Comparison of ENCODE assay signal across 23 mouse cellular contexts in genomic region chr19:55184442-55184841, GRCm38 (mm10). TPM values are rescaled to one million over a fixed set of nuclear protein-coding genes. Genes with fewer than 3 reads are reported as not detected.
A peak's percentile ranks its signal among the peaks of the same experiment; 100 is the strongest.
DNase-seq lines count a peak whose midpoint lies in the region; ATAC-seq and TF ChIP-seq lines count a peak whose summit lies in the region.
"Had no signal": no experiment of that assay in that cellular context is flagged by ENCODE, and none has a peak within 500 bp of the region (broad histone marks: within the 10 kb centered on the region; RNA-seq: fewer than 3 reads in every experiment).

No protein-coding gene starts in this region.

- no peaks in the 10 kb centered on the region for H3K27me3 ChIP-seq in lung, postnatal 0 days (replicated peaks; ENCODE audit: insufficient read depth, low read length)
- no peaks in the 10 kb centered on the region for H3K27me3 ChIP-seq in midbrain, embryonic 14.5 days (ENCODE audit: control insufficient read depth, insufficient read depth, low read length)
- H3K27me3 ChIP-seq in kidney, embryonic 16.5 days (ENCODE audit: insufficient read depth, low read length) = no peaks in the 10 kb centered on the region
- H3K27me3 ChIP-seq: forebrain, embryonic 13.5 days; neural tube, embryonic 13.5 days had no signal

- H3K4me2 ChIP-seq in lung, postnatal 0 days (replicated peaks; ENCODE audit: low read depth, low read length) = no peak overlapping the region
- H3K4me2 ChIP-seq in midbrain, embryonic 14.5 days (ENCODE audit: low read length) = no peak overlapping the region
- H3K4me2 ChIP-seq in kidney, embryonic 16.5 days (replicated peaks; ENCODE audit: low read depth, low read length) = no peak overlapping the region
- H3K4me2 ChIP-seq: forebrain, embryonic 13.5 days; neural tube, embryonic 13.5 days had no signal

- 53% methylated on average over 7 of the region's 7 CpGs for WGBS in lung, postnatal 0 days
- 61% methylated on average over 7 of the region's 7 CpGs for WGBS in midbrain, embryonic 14.5 days
- WGBS in kidney, embryonic 16.5 days = 57% methylated on average over 7 of the region's 7 CpGs

- intact Hi-C loops in gastrocnemius, adult 2 months (cut with DNase I) = no loop called here

- H3K9me3 ChIP-seq in lung, postnatal 0 days (ENCODE audit: low read length) = no peaks in the 10 kb centered on the region
- H3K9me3 ChIP-seq in midbrain, embryonic 14.5 days (ENCODE audit: control insufficient read depth, low read length) = no peaks in the 10 kb centered on the region
- no peaks in the 10 kb centered on the region for H3K9me3 ChIP-seq in kidney, embryonic 16.5 days (ENCODE audit: low read length)
- H3K9me3 ChIP-seq: forebrain, embryonic 13.5 days; neural tube, embryonic 13.5 days had no signal

- 0 out of 2 replicates have a peak, but pooled peaks cover 4% of the 10 kb centered on the region for H3K4me1 ChIP-seq in lung, postnatal 0 days (ENCODE audit: insufficient read depth, low read depth, low read length)
- H3K4me1 ChIP-seq in midbrain, embryonic 14.5 days (ENCODE audit: control insufficient read depth, insufficient read depth, low read length) = peaks cover 10% of the 10 kb centered on the region; the same call in 1 of the 2 replicates
- H3K4me1 ChIP-seq in kidney, embryonic 16.5 days (ENCODE audit: insufficient read depth, low read length) = no peaks in the 10 kb centered on the region

- H3K9ac ChIP-seq in lung, postnatal 0 days (replicated peaks; ENCODE audit: low read depth) = no peak overlapping the region
- H3K9ac ChIP-seq in midbrain, embryonic 14.5 days (replicated peaks; ENCODE audit: low read length) = no peak overlapping the region
- H3K9ac ChIP-seq in kidney, embryonic 16.5 days (replicated peaks; ENCODE audit: low read length) = no peak overlapping the region
- H3K9ac ChIP-seq: forebrain, embryonic 13.5 days; liver, embryonic 14.5 days; neural tube, embryonic 13.5 days had no signal

- no peaks in the 10 kb centered on the region for H3K36me3 ChIP-seq in lung, postnatal 0 days (ENCODE audit: insufficient read depth, low read length)
- no peaks in the 10 kb centered on the region for H3K36me3 ChIP-seq in midbrain, embryonic 14.5 days (ENCODE audit: control insufficient read depth, insufficient read depth, low read length)
- no peaks in the 10 kb centered on the region for H3K36me3 ChIP-seq in kidney, embryonic 16.5 days (ENCODE audit: insufficient read depth, low read length)
- H3K36me3 ChIP-seq: neural tube, embryonic 13.5 days had no signal

- peak; percentile 43 for ATAC-seq in lung, postnatal 0 days
- no peak for ATAC-seq in midbrain, embryonic 14.5 days (ENCODE audit: low FRiP score, low TSS enrichment)
- no peak for ATAC-seq in kidney, embryonic 16.5 days (ENCODE audit: low FRiP score, low TSS enrichment)
- ATAC-seq: forebrain, embryonic 13.5 days; intestine, embryonic 16.5 days had no signal

- peak overlapping the region; percentile 67 for H3K27ac ChIP-seq in gastrocnemius, adult 2 months
- no peak overlapping the region for H3K27ac ChIP-seq in lung, postnatal 0 days (ENCODE audit: low read length)
- no peak overlapping the region for H3K27ac ChIP-seq in midbrain, embryonic 14.5 days (replicated peaks; ENCODE audit: low read depth, low read length)
- no peak overlapping the region for H3K27ac ChIP-seq in kidney, embryonic 16.5 days (ENCODE audit: low read length)
- H3K27ac ChIP-seq: forebrain, embryonic 13.5 days; liver, embryonic 14.5 days had no signal

- DNase-seq in gastrocnemius, adult 2 months = no peak
- DNase-seq in gastrocnemius, postnatal 10 days = no peak
- peak; percentile 54 for DNase-seq in lung, postnatal 0 days (ENCODE audit: low spot score)
- no peak for DNase-seq in lung, postnatal 4 days
- peak; percentile 55 for DNase-seq in brain, embryonic 14.5 days (ENCODE audit: low read depth)
- DNase-seq in midbrain, embryonic 14.5 days = peak; percentile 21
- DNase-seq in spleen, postnatal 36 days (ENCODE audit: low spot score in 2 of 2) = no peak
- DNase-seq: adrenal gland, postnatal 25 days; kidney, postnatal 36 days; thymus, adult 18-20 months had no signal

- no peak for TF ChIP-seq CTCF in gastrocnemius, adult 2 months (IDR thresholded peaks at IDR 0.05)
- TF ChIP-seq CTCF in lung, postnatal 0 days (IDR thresholded peaks at IDR 0.05) = no peak
- TF ChIP-seq CTCF in brain, embryonic 14.5 days (IDR thresholded peaks at IDR 0.05; ENCODE audit: borderline replicate concordance, extremely low read depth, insufficient read depth, insufficient read length) = no peak

- no peak overlapping the region for H3K4me3 ChIP-seq in gastrocnemius, adult 2 months
- no peak overlapping the region for H3K4me3 ChIP-seq in lung, postnatal 0 days (ENCODE audit: low read depth, low read length)
- H3K4me3 ChIP-seq in midbrain, embryonic 14.5 days (replicated peaks; ENCODE audit: low read depth, low read length) = no peak overlapping the region
- no peak overlapping the region for H3K4me3 ChIP-seq in kidney, embryonic 16.5 days (ENCODE audit: low read length)
- H3K4me3 ChIP-seq: forebrain, embryonic 13.5 days; neural tube, embryonic 13.5 days had no signal

- no peak for TF ChIP-seq POLR2A in brain, embryonic 14.5 days (IDR thresholded peaks at IDR 0.05; ENCODE audit: borderline replicate concordance, extremely low read depth, insufficient read depth, insufficient read length, poor library complexity, severe bottlenecking)

- no peak for TF ChIP-seq EP300 in lung, postnatal 0 days (IDR thresholded peaks at IDR 0.05)

RNA-seq across cellular contexts. Expression of gene Tectb, which starts 3.9 kb away (rescaled TPM):
- not detected for total RNA-seq in gastrocnemius, adult 2 months (2021)
- total RNA-seq in gastrocnemius, postnatal 10 days (2021) = 1 to 10 TPM in 1 of 2 experiments, under 1 TPM in 1; 0.79 to 1.3 TPM
- polyA plus RNA-seq in lung, postnatal 0 days (2015; fragmentation: Nextera tagmentation; extraction: Ambion mirVana) = 0.21 and 0.27 TPM in 2 replicates
- 0.13 and 0.18 TPM in 2 replicates for polyA plus RNA-seq in brain, embryonic 14.5 days (2012; rRNA removed)
- 0.65 and 0.68 TPM in 2 replicates for polyA plus RNA-seq in midbrain, embryonic 14.5 days (2014; fragmentation: Nextera tagmentation; extraction: Ambion mirVana)
- not detected in 2 replicates for polyA plus RNA-seq in kidney, embryonic 16.5 days (2015; fragmentation: Nextera tagmentation; extraction: Ambion mirVana)
- total RNA-seq: ES-E14; granulocyte monocyte progenitor cell, adult 5-6 weeks; left cerebral cortex, adult 18-20 months; megakaryocyte-erythroid progenitor cell, adult 5-6 weeks had no signal
- polyA plus RNA-seq: C2C12; cortical plate, adult 2 months; limb, embryonic 11.5 days had no signal

RNA-seq across cellular contexts. Expression of gene Gucy2g, which starts 56.6 kb away (rescaled TPM):
- total RNA-seq in gastrocnemius, adult 2 months (2021) = under 1 TPM; 0.15 to 0.39 TPM
- total RNA-seq in gastrocnemius, postnatal 10 days (2021) = under 1 TPM; 0.11 to 0.16 TPM
- polyA plus RNA-seq in lung, postnatal 0 days (2015; fragmentation: Nextera tagmentation; extraction: Ambion mirVana) = 0.05 and 0.18 TPM in 2 replicates
- 0.03 and 0.05 TPM in 2 replicates for polyA plus RNA-seq in brain, embryonic 14.5 days (2012; rRNA removed)
- 0.07 and 0.18 TPM in 2 replicates for polyA plus RNA-seq in midbrain, embryonic 14.5 days (2014; fragmentation: Nextera tagmentation; extraction: Ambion mirVana)
- 0.05 and 0.10 TPM in 2 replicates for polyA plus RNA-seq in kidney, embryonic 16.5 days (2015; fragmentation: Nextera tagmentation; extraction: Ambion mirVana)
- total RNA-seq: adrenal gland, postnatal 25 days; granulocyte monocyte progenitor cell, adult 5-6 weeks; megakaryocyte-erythroid progenitor cell, adult 5-6 weeks had no signal
- polyA plus RNA-seq: forebrain, embryonic 13.5 days; heart, postnatal 0 days; limb, embryonic 11.5 days; neural tube, embryonic 13.5 days had no signal

RNA-seq across cellular contexts. Expression of gene Gpam, which starts 57.4 kb away (rescaled TPM):
- 100 to 1,000 TPM in 1 of 2 experiments, 10 to 100 TPM in 1; 69.0 to 124 TPM for total RNA-seq in gastrocnemius, adult 2 months (2021)
- total RNA-seq in gastrocnemius, postnatal 10 days (2021) = 100 to 1,000 TPM; 110 to 114 TPM
- 41.4 and 51.8 TPM in 2 replicates for polyA plus RNA-seq in lung, postnatal 0 days (2015; fragmentation: Nextera tagmentation; extraction: Ambion mirVana)
- polyA plus RNA-seq in brain, embryonic 14.5 days (2012; rRNA removed) = 24.3 and 30.5 TPM in 2 replicates
- 19.3 and 28.7 TPM in 2 replicates for polyA plus RNA-seq in midbrain, embryonic 14.5 days (2014; fragmentation: Nextera tagmentation; extraction: Ambion mirVana)
- polyA plus RNA-seq in kidney, embryonic 16.5 days (2015; fragmentation: Nextera tagmentation; extraction: Ambion mirVana) = 20.1 and 20.6 TPM in 2 replicates

Comparison
In these comparisons a context has a peak if more than half of its experiments do, and no peak if none do; other contexts are left out.
1. DNase-seq: peak in lung, postnatal 0 days (single experiment), brain, embryonic 14.5 days (single experiment) and midbrain, embryonic 14.5 days (single experiment); none in gastrocnemius, adult 2 months (single experiment), gastrocnemius, postnatal 10 days (single experiment), lung, postnatal 4 days (0 of 2) and spleen, postnatal 36 days (0 of 2).